Mouse (Mus musculus) heart, embryonic 12.5 days (tissue): ENCODE data around the gene Adipoq. TPM values are rescaled to one million over a fixed set of nuclear protein-coding genes. Genes with fewer than 3 reads are reported as not detected.
A peak's percentile ranks its signal among the peaks of the same experiment; 100 is the strongest.

Experiments used
- ATAC-seq: fragments of 200-750 bp; cut with Nextera tagmentation; 2 replicates; pipeline ENCODE4 v1.8.0; 2017; ENCODE audit warnings: moderate TSS enrichment, moderate library complexity; ENCODE audit not compliant: insufficient number of reproducible peaks, low FRiP score
- H3K27ac ChIP-seq: fragments of 300-500 bp; sonication (generic); 2 replicates; pipeline ENCODE4 v1.5.1; 2016; ENCODE audit warnings: mild to moderate bottlenecking, moderate library complexity; ENCODE audit not compliant: poor library complexity, severe bottlenecking
- H3K27me3 ChIP-seq: fragments of 300-500 bp; sonication (generic); replicated peaks from 2 replicates; pipeline ENCODE4 v1.6.1; 2016; ENCODE audit warnings: mild to moderate bottlenecking, moderate library complexity
- H3K36me3 ChIP-seq: fragments of 300-500 bp; sonication (generic); 2 replicates; pipeline ENCODE4 v1.6.1; 2016; ENCODE audit warnings: mild to moderate bottlenecking, moderate library complexity
- H3K4me1 ChIP-seq: fragments of 300-500 bp; sonication (generic); replicated peaks from 2 replicates; pipeline ENCODE4 v1.6.1; 2016; ENCODE audit warnings: mild to moderate bottlenecking
- H3K4me2 ChIP-seq: fragments of 300-500 bp; sonication (generic); 2 replicates; pipeline ENCODE4 v1.6.1; 2016; ENCODE audit warnings: mild to moderate bottlenecking, moderate library complexity
- H3K4me3 ChIP-seq: fragments of 300-500 bp; sonication (generic); 2 replicates; pipeline ENCODE4 v1.5.1; 2016; ENCODE audit warnings: mild to moderate bottlenecking
- H3K9ac ChIP-seq: fragments of 300-500 bp; sonication (generic); 2 replicates; pipeline ENCODE4 v1.6.1; 2016; ENCODE audit warnings: mild to moderate bottlenecking, moderate library complexity
- H3K9me3 ChIP-seq: fragments of 300-500 bp; sonication (generic); replicated peaks from 2 replicates; pipeline ENCODE4 v1.6.1; 2016; ENCODE audit warnings: mild to moderate bottlenecking, moderate library complexity
- WGBS: fragments of 180-500 bp; shearing (Covaris S2); methylation state at CpG from one replicate; pipeline ENCODE4 v1.1.7; 2016; 5-methylcytosine and 5-hydroxymethylcytosine counted together
- polyA plus RNA-seq: library from polyadenylated mRNA; unstranded; fragments of >200 nt; fragmentation: Nextera tagmentation; extraction: Ambion mirVana; gene quantifications from 2 replicates; pipeline ENCODE4 v1.2.1, GENCODE M21; 2016

Adipoq gene
- polyA plus RNA-seq, 1 experiment from 2014 or later, result 0.18 TPM

DNA sequence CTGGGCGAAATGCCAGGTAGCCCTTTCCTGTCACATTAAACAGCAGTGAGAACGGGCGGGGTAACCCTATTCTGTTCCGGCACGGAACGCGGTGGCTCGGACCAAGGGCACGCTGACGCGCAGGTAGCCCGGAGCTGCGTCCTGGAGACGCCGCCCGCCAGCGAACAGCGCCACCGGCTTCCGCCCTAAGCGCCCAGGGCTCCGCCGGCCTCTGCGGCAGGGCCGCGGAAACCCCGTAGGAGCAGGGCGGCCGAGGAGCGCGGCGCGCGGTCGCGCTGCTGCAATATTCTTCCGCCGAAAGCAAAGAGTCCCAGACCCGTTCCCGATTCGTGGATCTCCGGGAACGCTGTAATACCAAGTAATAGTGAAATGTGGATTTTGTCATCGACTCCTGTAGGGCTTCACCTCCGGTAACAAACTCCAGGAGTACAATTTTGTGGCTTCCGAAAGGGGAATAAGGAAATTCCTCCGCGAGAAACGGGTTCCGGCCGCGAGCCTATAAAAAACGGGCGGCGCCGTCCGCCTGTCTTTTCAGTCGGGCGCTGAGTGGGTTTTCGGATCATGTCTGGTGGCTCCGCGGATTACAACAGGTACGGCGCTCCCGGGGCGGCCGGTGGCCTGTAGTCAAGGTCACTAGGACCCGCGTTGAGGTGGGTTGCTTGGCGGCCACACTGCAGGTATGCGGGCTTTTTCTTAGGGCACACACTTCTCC lies 38.9 kb upstream of the Adipoq start, which contains the start of gene Eif4a2:
Gene Eif4a2, plus strand, starts transcription at position 214 of the 712 bp plus-strand sequence.
- ATAC-seq, result peak; percentile 90
- Histone ChIP-seq H3K9me3 (no peaks in the 10 kb centered on the region), H3K27ac (peak within 1 kb of the TSS; percentile 99), H3K27me3 (no peaks in the 10 kb centered on the region), H3K4me3 (peak within 1 kb of the TSS; percentile 99), H3K9ac (peak within 1 kb of the TSS; percentile 100), H3K4me1 (peaks cover 16% of the 10 kb centered on the region), H3K36me3 (peaks cover 38% of the 10 kb centered on the region), H3K4me2 (peak within 1 kb of the TSS; percentile 96)
- under 1% methylated on average over 71 of the region's 71 CpGs for WGBS

GRCm38 (mm10) chr16:23107946-23108759 lies 38.2 kb upstream of the Adipoq start:
- peak overlapping the region; percentile 99 for H3K27ac ChIP-seq
- peak overlapping the region; percentile 100 for H3K9ac ChIP-seq
- peak overlapping the region; percentile 99 for H3K4me3 ChIP-seq
- H3K9me3 ChIP-seq, result no peaks in the 10 kb centered on the region
- peaks cover 19% of the 10 kb centered on the region for H3K4me1 ChIP-seq
- no peaks in the 10 kb centered on the region for H3K27me3 ChIP-seq
- WGBS, result under 1% methylated on average over 52 of the region's 52 CpGs
- peaks cover 46% of the 10 kb centered on the region for H3K36me3 ChIP-seq
- ATAC-seq, result peak; percentile 90
- peak overlapping the region; percentile 96 for H3K4me2 ChIP-seq

DNA sequence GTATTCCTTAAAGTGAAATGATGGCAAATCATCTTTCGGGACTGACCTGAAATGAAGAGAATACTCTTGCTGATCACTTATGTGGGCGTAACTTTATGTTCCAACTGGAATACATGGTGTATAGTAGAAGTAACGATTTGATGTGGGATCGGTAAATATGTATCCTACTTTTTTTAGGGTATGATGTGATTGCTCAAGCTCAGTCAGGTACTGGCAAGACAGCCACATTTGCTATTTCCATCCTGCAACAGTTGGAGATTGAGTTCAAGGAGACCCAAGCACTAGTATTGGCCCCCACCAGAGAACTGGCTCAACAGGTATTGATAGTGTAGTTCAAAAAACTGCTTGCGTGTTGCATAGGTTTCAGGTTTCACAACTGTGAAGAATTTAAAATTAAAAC lies 37.4 kb upstream of the Adipoq start:
- Histone ChIP-seq H3K9me3 (no peaks in the 10 kb centered on the region), H3K4me2 (peak overlapping the region; percentile 96), H3K27me3 (no peaks in the 10 kb centered on the region), H3K4me3 (peak overlapping the region; percentile 99), H3K27ac (peak overlapping the region; percentile 48), H3K4me1 (peaks cover 19% of the 10 kb centered on the region), H3K9ac (peak overlapping the region; percentile 100), H3K36me3 (peaks cover 49% of the 10 kb centered on the region)
- no peak for ATAC-seq
- 4% methylated on average over 5 of the region's 5 CpGs for WGBS

DNA sequence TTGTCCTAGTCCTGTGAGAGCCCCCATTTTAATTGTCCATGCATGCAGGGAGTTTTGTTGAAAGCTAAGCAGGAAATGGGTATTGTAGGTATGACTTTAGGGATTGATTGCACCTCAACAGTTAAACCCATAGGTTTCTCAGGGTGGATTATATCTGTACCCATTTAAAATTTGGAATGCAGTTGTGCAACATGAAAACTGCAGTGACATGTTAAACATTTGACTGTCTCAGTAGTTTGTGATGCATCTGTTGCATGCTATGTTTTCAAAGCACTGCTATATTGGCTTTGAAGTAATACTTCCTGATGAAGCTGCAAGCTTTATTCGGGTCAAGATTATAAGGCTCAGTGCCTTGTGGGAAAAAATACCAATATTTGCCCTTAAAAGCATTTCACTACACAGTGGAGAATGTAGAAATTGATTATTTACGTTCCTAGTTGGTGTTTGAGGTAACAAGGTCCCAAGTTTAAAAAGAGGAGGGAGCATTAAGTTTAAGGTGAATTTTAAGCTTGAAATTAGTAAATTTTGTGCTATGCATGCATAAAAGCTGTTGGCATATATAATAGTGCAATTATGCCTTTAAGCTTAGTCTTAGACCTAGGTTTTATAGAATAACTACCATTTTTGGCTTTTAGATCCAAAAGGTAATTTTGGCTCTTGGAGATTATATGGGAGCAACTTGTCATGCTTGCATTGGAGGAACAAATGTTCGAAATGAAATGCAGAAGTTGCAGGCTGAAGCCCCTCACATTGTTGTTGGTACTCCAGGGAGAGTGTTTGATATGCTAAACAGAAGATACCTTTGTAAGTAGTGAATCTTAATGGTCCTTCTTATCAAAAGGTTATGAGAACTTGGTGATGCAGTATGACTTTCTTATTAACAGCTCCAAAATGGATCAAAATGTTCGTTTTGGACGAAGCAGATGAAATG lies 36.7 kb upstream of the Adipoq start:
- peak overlapping the region; percentile 48 for H3K27ac ChIP-seq
- H3K36me3 ChIP-seq, result peaks cover 56% of the 10 kb centered on the region
- peak overlapping the region; percentile 100 for H3K9ac ChIP-seq
- H3K9me3 ChIP-seq, result no peaks in the 10 kb centered on the region
- H3K4me1 ChIP-seq, result peaks cover 19% of the 10 kb centered on the region
- ATAC-seq, result no peak
- H3K27me3 ChIP-seq, result no peaks in the 10 kb centered on the region
- H3K4me3 ChIP-seq, result peak overlapping the region; percentile 99
- peak overlapping the region; percentile 96 for H3K4me2 ChIP-seq
- 60% methylated on average over 5 of the region's 5 CpGs for WGBS

GRCm38 (mm10) chr16:23112348-23112747 lies 34.0 kb upstream of the Adipoq start:
- H3K27ac ChIP-seq, result no peak overlapping the region
- H3K9ac ChIP-seq, result no peak overlapping the region
- H3K9me3 ChIP-seq, result no peaks in the 10 kb centered on the region
- WGBS, result 83% methylated on average over 12 of the region's 12 CpGs
- H3K36me3 ChIP-seq, result peaks cover 62% of the 10 kb centered on the region
- ATAC-seq, result no peak
- H3K4me3 ChIP-seq, result no peak overlapping the region
- H3K4me2 ChIP-seq, result no peak overlapping the region
- H3K27me3 ChIP-seq, result no peaks in the 10 kb centered on the region
- peaks cover 19% of the 10 kb centered on the region for H3K4me1 ChIP-seq

GRCm38 (mm10) chr16:23112861-23113435 lies 33.4 kb upstream of the Adipoq start:
- no peak overlapping the region for H3K4me2 ChIP-seq
- ATAC-seq, result no peak
- no peak overlapping the region for H3K27ac ChIP-seq
- WGBS, result 42% methylated on average over 9 of the region's 9 CpGs
- peaks cover 65% of the 10 kb centered on the region for H3K36me3 ChIP-seq
- no peaks in the 10 kb centered on the region for H3K27me3 ChIP-seq
- H3K4me3 ChIP-seq, result no peak overlapping the region
- H3K4me1 ChIP-seq, result peaks cover 19% of the 10 kb centered on the region
- no peak overlapping the region for H3K9ac ChIP-seq
- H3K9me3 ChIP-seq, result no peaks in the 10 kb centered on the region

- ATAC-seq, result no peak
- no peak overlapping the region for H3K9ac ChIP-seq
- H3K4me3 ChIP-seq, result no peak overlapping the region
- no peak overlapping the region for H3K27ac ChIP-seq
- peaks cover 19% of the 10 kb centered on the region for H3K4me1 ChIP-seq
- H3K36me3 ChIP-seq, result peaks cover 62% of the 10 kb centered on the region
- H3K27me3 ChIP-seq, result no peaks in the 10 kb centered on the region
- H3K4me2 ChIP-seq, result no peak overlapping the region
- no peaks in the 10 kb centered on the region for H3K9me3 ChIP-seq
These were observed 32.4 kb upstream of the Adipoq start for GRCm38 (mm10) chr16:23113903-23114302.

DNA sequence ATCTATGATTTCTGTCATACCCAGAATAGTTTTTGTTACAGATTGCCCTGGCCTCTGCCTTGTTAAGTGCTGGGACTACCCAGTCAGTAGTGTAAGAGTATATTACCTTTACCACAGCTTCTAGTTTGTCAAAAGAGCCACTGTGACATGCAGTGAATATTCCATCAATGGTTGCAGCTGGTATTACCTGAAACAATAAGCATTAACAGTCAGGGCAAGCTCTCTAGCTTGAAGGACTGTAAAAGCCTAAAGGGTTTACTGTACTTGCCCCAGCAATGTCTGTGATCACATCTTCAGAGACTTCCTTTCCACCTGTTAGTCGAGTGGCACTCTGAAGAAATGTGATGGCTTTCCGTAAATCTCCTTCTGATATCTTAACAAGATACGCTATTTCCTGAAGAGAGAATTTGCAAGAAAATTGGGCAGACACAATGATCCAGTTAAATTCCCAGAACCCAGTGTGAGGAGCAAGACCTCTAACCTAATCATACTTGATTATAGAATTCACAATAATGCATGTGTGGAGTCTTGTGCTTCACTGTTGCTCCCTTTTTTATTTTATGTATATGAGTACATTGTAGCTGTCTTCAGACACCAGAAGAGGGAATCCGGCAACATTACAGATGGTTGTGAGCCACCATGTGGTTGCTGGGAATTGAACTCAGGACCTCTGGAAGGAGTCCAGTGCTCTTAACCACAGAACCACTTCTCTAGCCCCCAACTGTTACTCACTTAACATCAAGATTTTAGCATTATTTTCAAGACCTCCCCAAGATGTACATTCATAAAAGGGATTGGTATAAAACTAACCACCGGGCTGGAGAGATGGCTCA lies 31.8 kb upstream of the Adipoq start:
- H3K27ac ChIP-seq, result no peak overlapping the region
- H3K4me2 ChIP-seq, result no peak overlapping the region
- WGBS, result 64% methylated on average over 5 of the region's 5 CpGs
- no peaks in the 10 kb centered on the region for H3K27me3 ChIP-seq
- H3K36me3 ChIP-seq, result peaks cover 55% of the 10 kb centered on the region
- peaks cover 13% of the 10 kb centered on the region for H3K4me1 ChIP-seq
- no peaks in the 10 kb centered on the region for H3K9me3 ChIP-seq
- H3K4me3 ChIP-seq, result no peak overlapping the region
- no peak for ATAC-seq
- H3K9ac ChIP-seq, result no peak overlapping the region

DNA sequence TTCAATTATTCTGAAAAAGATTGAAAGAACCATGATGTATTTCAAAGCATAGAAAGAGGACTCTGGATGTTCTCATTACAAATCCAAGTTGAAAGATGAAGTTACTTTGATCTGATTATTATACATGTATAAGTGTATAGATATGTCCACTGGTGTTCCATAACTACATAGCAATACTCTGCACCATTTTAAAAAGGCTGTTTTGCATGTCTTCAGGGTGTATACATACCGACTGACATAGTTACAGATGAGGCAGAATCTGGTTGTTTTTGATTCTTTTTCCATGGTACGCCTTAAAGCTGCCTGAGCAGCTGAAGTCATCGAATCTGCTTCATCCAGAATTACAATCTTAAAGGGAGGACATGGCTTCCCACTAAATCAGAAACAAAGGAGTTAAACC lies 30.9 kb upstream of the Adipoq start:
- H3K36me3 ChIP-seq, result peaks cover 54% of the 10 kb centered on the region
- no peaks in the 10 kb centered on the region for H3K9me3 ChIP-seq
- H3K4me3 ChIP-seq, result no peak overlapping the region
- 80% methylated on average over 3 of the region's 3 CpGs for WGBS
- no peak overlapping the region for H3K27ac ChIP-seq
- no peaks in the 10 kb centered on the region for H3K27me3 ChIP-seq
- peaks cover 10% of the 10 kb centered on the region for H3K4me1 ChIP-seq
- no peak overlapping the region for H3K4me2 ChIP-seq
- H3K9ac ChIP-seq, result no peak overlapping the region
- no peak for ATAC-seq

- 47% methylated on average over 4 of the region's 4 CpGs for WGBS
- Histone ChIP-seq H3K9ac (no peak overlapping the region), H3K36me3 (peaks cover 53% of the 10 kb centered on the region), H3K4me3 (no peak overlapping the region), H3K4me1 (0 out of 2 replicates have a peak, but pooled peaks cover 3% of the 10 kb centered on the region), H3K27me3 (no peaks in the 10 kb centered on the region), H3K9me3 (no peaks in the 10 kb centered on the region), H3K27ac (no peak overlapping the region), H3K4me2 (no peak overlapping the region)
- ATAC-seq, result no peak
These were observed 29.2 kb upstream of the Adipoq start for GRCm38 (mm10) chr16:23117173-23117572.
